Mouse (Mus musculus) thymus, adult 18-20 months (tissue): ENCODE data around the gene Gtf2h5.
A peak's percentile ranks its signal among the peaks of the same experiment; 100 is the strongest.

Experiments
- DNase-seq, 2 experiments: peaks; one replicate each; pipeline ENCODE4 v3.0.0; 2022; ENCODE audit warnings: mixed read lengths in 2 of 2

The Gtf2h5 gene

GRCm38 (mm10) chr17:6079287-6080122, at the start of gene Gtf2h5, which contains the start of gene Serac1:
Gtf2h5 (plus strand) TSS chr17:6079786.
Serac1 (minus strand) TSS chr17:6079741.
- DNase-seq, result peak; percentile 97

- DNase-seq, result no peak
These were observed 43.9 kb upstream of the Gtf2h5 start for GRCm38 (mm10) chr17:6035661-6036060.

- DNase-seq, result no peak
These were observed 43.1 kb upstream of the Gtf2h5 start for GRCm38 (mm10) chr17:6036458-6036857.

- DNase-seq, result no peak
These were observed 42.7 kb upstream of the Gtf2h5 start for GRCm38 (mm10) chr17:6036872-6037271.

GRCm38 (mm10) chr17:6037507-6037906, 42.1 kb upstream of the Gtf2h5 start:
- DNase-seq, result no peak

GRCm38 (mm10) chr17:6052801-6053200, 26.8 kb upstream of the Gtf2h5 start:
- no peak for DNase-seq

GRCm38 (mm10) chr17:6054934-6055355, 24.6 kb upstream of the Gtf2h5 start:
- DNase-seq, result peak; percentile 16 to 23

- no peak for DNase-seq
These were observed 16.8 kb upstream of the Gtf2h5 start for GRCm38 (mm10) chr17:6062793-6063192.

- DNase-seq, result no peak
These were observed 16.1 kb upstream of the Gtf2h5 start for GRCm38 (mm10) chr17:6063532-6063931.

- DNase-seq, result no peak
These were observed 13.6 kb upstream of the Gtf2h5 start for GRCm38 (mm10) chr17:6066021-6066420.

GRCm38 (mm10) chr17:6067613-6068012, 12.0 kb upstream of the Gtf2h5 start:
- no peak for DNase-seq

- no peak for DNase-seq
These were observed 9.7 kb upstream of the Gtf2h5 start for GRCm38 (mm10) chr17:6069866-6070265.

- DNase-seq, result no peak
These were observed 6.2 kb upstream of the Gtf2h5 start for GRCm38 (mm10) chr17:6073405-6073804.

- no peak for DNase-seq
These were observed 3.8 kb downstream of the Gtf2h5 start for GRCm38 (mm10) chr17:6083323-6083890.

GRCm38 (mm10) chr17:6091604-6092003, 12.0 kb downstream of the Gtf2h5 start:
- DNase-seq, result no peak

GRCm38 (mm10) chr17:6095579-6095978, 16.0 kb downstream of the Gtf2h5 start:
- no peak for DNase-seq

GRCm38 (mm10) chr17:6097884-6098283, 18.3 kb downstream of the Gtf2h5 start:
- DNase-seq, result peak; percentile 14 to 16

GRCm38 (mm10) chr17:6102287-6102686, 22.7 kb downstream of the Gtf2h5 start:
- no peak for DNase-seq

- no peak for DNase-seq
These were observed 24.0 kb downstream of the Gtf2h5 start for GRCm38 (mm10) chr17:6103566-6103965.

- DNase-seq, result peak; percentile 74 to 80
These were observed 26.9 kb downstream of the Gtf2h5 start, which contains the start of gene Tulp4 for GRCm38 (mm10) chr17:6106361-6107014. Tulp4 (plus strand) TSS chr17:6106437.

GRCm38 (mm10) chr17:6107015-6107601, 27.5 kb downstream of the Gtf2h5 start:
- peak; percentile 38 to 39 for DNase-seq

- DNase-seq, result no peak
These were observed 28.6 kb downstream of the Gtf2h5 start for GRCm38 (mm10) chr17:6108175-6108574.

- no peak for DNase-seq
These were observed 31.4 kb downstream of the Gtf2h5 start for GRCm38 (mm10) chr17:6110956-6111355.
